Mouse (Mus musculus) olfactory bulb, adult 2 months (tissue): ENCODE measurements around the gene Msantd3.

Source experiments
- CTCF ChIP-seq: fragments of 200-500 bp; IDR thresholded peaks from 2 replicates; pipeline ENCODE4 v1.5.1; 2012; ENCODE audit warnings: low read depth, mild to moderate bottlenecking, low read length, moderate library complexity; ENCODE audit not compliant: insufficient read depth
- POLR2A ChIP-seq: fragments of 200-500 bp; IDR thresholded peaks from 2 replicates; pipeline ENCODE4 v1.6.1; 2012; ENCODE audit warnings: mild to moderate bottlenecking, low read depth, low read length, moderate library complexity; ENCODE audit not compliant: insufficient read depth

- TF ChIP-seq POLR2A: no peak
- no peak for TF ChIP-seq CTCF
These were observed 51.1 kb downstream of the Msantd3 start for GRCm38 (mm10) chr4:48590862-48591261.
